Mouse (Mus musculus) v-Abl transformed pro-B cells (cell line): ENCODE measurements around the gene Hist1h2ae.

Experiments
- in situ Hi-C, 2 experiments: fragments of 400-800 bp; cut with MboI; formaldehyde crosslinking; loops; one replicate each; pipeline ENCODE4 v1.15.1; 2025; ENCODE audit not compliant: unreplicated experiment in 2 of 2

Hist1h2ae gene

DNA sequence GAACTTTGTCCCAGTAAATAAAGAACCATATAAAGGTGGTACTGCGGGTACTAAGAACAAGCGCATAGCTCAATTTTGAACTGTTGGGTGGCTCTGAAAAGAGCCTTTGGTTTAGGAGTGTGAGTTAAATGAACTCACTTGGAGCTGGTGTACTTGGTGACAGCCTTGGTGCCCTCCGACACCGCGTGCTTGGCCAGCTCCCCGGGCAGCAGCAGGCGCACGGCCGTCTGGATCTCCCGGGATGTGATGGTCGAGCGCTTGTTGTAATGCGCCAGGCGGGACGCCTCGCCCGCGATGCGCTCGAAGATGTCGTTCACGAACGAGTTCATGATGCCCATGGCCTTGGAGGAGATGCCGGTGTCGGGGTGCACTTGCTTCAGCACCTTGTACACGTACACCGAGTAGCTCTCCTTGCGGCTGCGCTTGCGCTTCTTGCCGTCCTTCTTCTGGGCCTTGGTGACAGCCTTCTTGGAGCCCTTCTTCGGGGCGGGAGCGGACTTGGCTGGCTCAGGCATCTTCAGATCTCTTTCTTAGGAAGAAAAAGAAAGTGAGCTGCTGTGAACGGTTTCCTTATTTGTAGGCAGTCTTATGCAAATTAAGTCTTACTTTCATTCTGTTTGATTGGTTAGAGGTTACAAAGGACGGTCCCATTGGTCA, 14.6 kb upstream of the Hist1h2ae start:
- in situ Hi-C loops: loop anchor here (5.0 to 25.0 kb wide), 5 partner anchors 37 to 1798 kb away; partner anchors contain the start of genes Hist1h1b (in 1 of the 2), Hist1h1e (in 1 of the 2), Hist1h2af (in 1 of the 2) and Hist1h2an (in 1 of the 2)

DNA sequence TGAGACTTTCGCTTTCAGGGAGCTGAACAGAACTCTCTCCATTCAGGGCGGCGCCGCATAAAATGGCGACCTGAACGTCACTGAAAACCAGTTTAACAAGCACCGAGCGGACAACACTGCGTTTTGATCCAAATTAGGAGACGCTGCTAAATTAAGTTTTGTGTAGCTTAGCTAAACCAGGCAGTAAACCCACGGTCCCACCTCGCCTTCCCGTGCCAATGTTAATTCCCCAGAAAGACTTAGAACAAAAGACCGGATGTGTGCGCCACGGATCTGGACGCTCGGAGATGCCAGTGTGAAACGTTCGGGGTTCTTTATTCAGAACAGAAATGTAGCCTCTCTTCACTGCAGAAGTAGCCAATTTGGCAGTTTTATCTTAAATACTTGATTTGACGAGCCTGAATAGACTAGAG, 14.0 kb upstream of the Hist1h2ae start:
- in situ Hi-C loops: loop anchor here (5.0 to 25.0 kb wide), 5 partner anchors 37 to 1798 kb away; partner anchors contain the start of genes Hist1h1b (in 1 of the 2), Hist1h1e (in 1 of the 2), Hist1h2af (in 1 of the 2) and Hist1h2an (in 1 of the 2)

DNA sequence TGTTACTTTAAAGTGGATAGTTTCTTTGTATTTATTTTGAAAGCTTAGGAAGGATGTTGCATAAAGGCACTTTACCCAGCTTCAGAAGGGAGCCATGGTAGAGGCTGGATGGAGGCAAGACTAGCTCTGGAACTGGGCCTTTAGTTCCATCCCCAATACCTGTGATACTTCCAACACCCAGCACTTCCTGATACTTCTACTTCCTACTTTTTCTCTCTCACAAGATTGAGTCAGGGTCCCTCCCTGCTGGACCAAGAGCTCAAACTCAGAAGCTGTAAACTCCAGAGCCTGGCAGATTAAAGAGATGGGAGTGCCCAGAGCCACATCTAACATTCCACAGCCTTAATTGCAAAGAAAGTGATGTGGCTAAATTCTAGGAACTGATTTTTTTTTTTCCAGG, 13.3 kb upstream of the Hist1h2ae start:
- in situ Hi-C loops: loop anchor here (25.0 kb wide), 2 partner anchors 328 to 1797 kb away; partner anchors contain the start of genes Hist1h1b (in 1 of the 2), Hist1h2an (in 1 of the 2), Hist1h2bp (in 1 of the 2) and Hist1h3i (in 1 of the 2)

DNA sequence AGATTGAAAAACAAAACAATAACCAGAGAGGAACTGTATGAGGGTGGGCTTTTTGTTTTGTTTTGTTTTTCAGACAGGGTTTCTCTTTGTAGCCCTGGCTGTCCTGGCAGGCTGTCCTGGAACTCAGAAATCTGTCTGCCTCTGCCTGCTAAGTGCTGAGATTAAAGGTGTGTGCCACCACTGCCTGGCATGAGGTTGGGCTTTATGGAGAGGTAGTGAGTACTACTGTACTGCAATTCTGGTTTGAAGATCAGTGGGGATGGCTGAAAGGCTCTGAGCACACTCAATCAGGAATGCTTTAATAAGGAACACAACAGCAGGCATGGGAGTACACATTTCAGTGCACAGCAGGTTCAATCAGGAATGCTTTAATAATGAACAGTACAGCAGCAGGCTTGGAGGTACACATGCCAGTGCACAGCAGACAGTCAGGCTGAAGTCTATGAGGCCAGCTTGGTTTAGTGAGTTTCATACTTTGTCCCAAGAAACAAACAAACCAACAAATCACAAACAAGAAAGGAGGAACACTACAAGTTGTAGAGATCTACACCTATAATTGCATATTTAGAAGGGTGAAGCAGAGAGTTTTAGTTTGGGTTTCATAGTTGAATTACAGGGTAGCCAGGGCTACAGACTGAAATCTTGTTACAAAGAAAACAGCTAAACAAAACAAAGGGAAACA, 12.5 kb upstream of the Hist1h2ae start:
- in situ Hi-C loops: loop anchor here (25.0 kb wide), 2 partner anchors 329 to 1796 kb away; partner anchors contain the start of genes Hist1h1b (in 1 of the 2), Hist1h2an (in 1 of the 2), Hist1h2bp (in 1 of the 2) and Hist1h3i (in 1 of the 2)

DNA sequence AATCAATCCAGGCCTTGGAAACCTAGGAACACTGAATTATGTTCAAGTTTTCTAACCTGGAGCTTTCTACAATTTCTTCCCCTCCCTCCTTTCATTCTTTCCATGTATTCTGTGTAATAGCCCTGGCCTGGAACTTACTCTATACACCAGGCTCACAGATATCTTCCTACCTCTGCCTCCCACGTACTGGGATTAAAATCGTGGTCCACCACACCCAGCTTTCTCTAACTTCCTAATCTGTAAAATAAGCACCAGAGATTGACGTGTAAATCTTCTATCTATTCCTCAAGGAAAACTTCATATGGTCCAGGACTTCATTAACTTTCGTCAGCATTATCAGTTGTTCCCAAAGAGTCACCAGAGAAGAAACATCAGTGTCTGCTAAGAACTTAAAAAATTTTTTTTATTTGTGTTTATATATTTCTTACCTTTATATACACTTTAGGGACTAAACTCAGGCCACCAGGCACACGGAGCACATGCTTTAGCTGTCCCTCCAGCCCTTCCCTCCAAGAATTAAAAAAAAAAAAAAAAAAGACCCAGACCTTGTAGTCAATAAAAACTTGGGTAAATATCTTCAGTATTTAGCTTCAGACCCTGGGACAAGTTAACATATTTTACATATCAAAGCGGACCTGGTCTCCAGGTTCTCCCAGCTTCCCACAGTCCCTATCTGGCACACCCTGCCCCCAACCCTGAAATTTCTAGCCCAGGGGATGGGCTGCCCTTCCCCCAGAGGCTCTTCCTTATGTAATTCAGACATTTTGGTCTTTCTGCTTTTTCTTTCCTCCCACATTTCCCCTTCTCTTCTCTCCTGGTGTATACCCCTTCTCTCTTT, 11.4 kb upstream of the Hist1h2ae start:
- in situ Hi-C loops: loop anchor here (25.0 kb wide), 2 partner anchors 330 to 1795 kb away; partner anchors contain the start of genes Hist1h1b (in 1 of the 2), Hist1h2an (in 1 of the 2), Hist1h2bp (in 1 of the 2) and Hist1h3i (in 1 of the 2)

DNA sequence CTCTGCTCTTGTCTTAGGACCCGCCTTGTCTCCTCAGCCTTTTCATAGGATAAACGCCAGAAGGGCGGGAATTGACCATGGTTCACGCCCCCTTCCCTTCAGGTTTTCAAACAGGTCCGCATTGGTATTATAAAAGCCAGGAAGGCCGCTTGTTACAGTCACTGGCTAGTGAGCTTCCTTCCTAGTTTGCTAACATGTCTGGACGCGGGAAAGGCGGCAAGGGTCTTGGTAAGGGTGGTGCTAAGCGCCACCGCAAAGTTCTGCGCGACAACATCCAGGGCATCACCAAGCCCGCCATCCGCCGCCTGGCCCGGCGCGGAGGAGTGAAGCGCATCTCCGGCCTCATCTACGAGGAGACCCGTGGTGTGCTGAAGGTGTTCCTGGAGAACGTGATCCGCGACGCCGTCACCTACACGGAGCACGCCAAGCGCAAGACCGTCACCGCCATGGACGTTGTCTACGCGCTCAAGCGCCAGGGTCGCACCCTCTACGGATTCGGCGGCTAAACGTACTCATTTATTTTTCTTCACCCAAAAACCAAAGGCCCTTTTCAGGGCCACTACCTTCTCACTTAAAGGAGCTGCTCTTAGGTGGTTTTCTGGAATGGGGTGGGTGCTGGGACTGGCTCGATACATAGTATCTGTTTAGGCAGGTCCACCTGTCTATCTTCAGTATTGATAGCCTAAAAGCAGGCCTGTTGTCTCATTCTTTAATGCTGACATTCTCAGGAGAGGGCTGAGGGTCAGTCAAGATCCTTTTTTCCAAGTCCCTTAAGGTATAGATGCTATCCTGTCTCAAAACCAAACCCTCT, 10.6 kb upstream of the Hist1h2ae start, which contains the start of gene Hist1h4d:
TSS of gene Hist1h4d (plus strand) at position 191 of the 811 bp plus-strand sequence.
- in situ Hi-C loops: loop anchor here (25.0 kb wide), 2 partner anchors 331 to 1794 kb away; partner anchors contain the start of genes Hist1h1b (in 1 of the 2), Hist1h2an (in 1 of the 2), Hist1h2bp (in 1 of the 2) and Hist1h3i (in 1 of the 2)

GRCm38 (mm10) chr13:23577835-23578234, 6.8 kb upstream of the Hist1h2ae start:
- in situ Hi-C loops: loop anchor here (25.0 kb wide), 2 partner anchors 334 to 1791 kb away; partner anchors contain the start of genes Hist1h1b (in 1 of the 2), Hist1h2an (in 1 of the 2), Hist1h2bp (in 1 of the 2) and Hist1h3i (in 1 of the 2)

DNA sequence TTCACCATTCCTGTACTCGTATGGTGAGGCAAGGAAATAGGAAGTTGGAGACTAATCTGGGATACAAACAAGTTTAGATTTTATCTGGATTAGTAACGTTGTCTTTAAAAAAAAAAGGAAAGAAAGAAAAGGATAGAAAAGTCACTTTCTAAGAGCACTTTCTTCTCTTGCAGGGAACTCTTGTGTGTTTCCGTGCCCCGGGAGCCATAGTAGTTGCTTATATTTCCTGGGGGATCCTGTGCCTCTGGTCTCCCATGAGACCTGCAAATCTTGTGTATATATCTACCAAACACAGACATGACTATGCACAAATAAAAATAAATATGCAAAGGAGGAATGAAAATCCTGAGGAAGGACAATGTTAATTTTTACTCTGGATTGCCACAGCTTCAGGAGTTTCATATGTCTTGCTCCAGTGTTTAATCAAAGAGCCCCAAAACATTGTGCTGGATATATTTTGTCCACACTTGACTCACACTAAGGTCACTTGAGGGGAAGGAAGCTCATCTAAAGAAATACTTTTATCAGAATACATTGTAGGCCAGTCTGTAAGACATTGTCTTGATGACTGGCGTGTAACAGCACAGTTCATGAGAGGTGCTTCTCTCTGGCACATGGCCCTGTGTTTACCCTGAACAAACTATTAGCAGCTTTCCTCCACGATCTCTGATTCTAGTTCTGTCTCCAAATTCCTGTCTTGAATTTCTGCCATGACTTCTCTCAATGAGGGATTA, 6.1 kb upstream of the Hist1h2ae start:
- in situ Hi-C loops: loop anchor here (25.0 kb wide), 2 partner anchors 335 to 1790 kb away; partner anchors contain the start of genes Hist1h1b (in 1 of the 2), Hist1h2an (in 1 of the 2), Hist1h2bp (in 1 of the 2) and Hist1h3i (in 1 of the 2)

DNA sequence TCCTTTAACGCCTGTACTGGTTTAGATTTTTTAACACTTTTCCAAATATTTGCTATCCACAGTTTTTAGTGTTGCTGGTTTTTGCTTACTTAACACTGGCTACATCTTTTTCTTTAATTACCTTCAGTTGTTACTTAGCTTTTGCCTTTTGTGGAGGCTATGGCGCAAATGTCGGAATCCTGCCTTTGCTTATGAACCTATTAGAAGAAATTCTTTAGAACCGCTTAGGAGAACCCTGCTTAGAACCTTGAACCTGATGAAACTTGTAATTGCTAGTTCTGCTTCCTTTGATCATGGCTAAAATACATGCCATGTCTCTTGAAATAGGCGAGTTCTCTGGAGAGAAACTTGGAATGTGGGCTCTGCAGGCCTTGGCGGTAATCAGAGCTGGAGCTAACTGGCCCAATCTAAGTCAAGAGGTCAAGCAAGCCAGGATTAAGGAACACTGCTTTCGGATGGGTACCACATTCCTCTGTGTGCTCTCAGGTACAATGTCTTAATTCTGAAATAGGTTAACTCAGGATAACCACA, 5.4 kb upstream of the Hist1h2ae start:
- in situ Hi-C loops: loop anchor here (25.0 kb wide), 2 partner anchors 336 to 1789 kb away; partner anchors contain the start of genes Hist1h1b (in 1 of the 2), Hist1h2an (in 1 of the 2), Hist1h2bp (in 1 of the 2) and Hist1h3i (in 1 of the 2)

- in situ Hi-C loops: loop anchor here (25.0 kb wide), 2 partner anchors 336 to 1789 kb away; partner anchors contain the start of genes Hist1h1b (in 1 of the 2), Hist1h2an (in 1 of the 2), Hist1h2bp (in 1 of the 2) and Hist1h3i (in 1 of the 2)
Measured at GRCm38 (mm10) chr13:23575864-23576313, 4.9 kb upstream of the Hist1h2ae start.

DNA sequence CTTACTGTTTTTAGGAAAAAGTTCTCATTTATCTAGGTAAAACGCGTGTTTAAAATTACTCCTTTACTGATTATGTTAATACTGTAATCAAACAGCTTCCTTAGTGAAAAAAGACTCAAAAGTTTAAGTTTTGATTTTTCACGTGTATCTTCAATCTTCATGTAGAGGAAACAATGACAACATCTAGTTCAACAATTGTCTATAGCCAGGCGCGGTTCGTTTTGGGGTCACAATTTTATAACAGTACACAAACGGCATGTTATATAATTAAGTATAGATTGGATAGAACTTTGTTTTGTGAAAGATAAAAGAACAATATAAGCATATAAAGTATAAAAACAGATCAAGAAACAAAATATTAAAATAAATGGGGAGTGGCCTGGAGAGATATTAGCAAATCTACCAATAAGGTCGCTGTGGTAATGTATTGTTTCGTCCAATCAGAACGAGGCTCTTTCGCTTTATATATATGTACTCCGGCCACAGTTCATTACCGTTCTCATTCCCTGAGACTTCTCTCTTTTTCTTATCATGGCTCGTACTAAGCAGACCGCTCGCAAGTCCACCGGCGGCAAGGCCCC, 4.3 kb upstream of the Hist1h2ae start, which contains the start of gene Hist1h3d:
TSS of gene Hist1h3d (plus strand) at position 493 of the 581 bp plus-strand sequence.
- in situ Hi-C loops: loop anchor here (25.0 kb wide), 2 partner anchors 337 to 1788 kb away; partner anchors contain the start of genes Hist1h1b (in 1 of the 2), Hist1h2an (in 1 of the 2), Hist1h2bp (in 1 of the 2) and Hist1h3i (in 1 of the 2)

DNA sequence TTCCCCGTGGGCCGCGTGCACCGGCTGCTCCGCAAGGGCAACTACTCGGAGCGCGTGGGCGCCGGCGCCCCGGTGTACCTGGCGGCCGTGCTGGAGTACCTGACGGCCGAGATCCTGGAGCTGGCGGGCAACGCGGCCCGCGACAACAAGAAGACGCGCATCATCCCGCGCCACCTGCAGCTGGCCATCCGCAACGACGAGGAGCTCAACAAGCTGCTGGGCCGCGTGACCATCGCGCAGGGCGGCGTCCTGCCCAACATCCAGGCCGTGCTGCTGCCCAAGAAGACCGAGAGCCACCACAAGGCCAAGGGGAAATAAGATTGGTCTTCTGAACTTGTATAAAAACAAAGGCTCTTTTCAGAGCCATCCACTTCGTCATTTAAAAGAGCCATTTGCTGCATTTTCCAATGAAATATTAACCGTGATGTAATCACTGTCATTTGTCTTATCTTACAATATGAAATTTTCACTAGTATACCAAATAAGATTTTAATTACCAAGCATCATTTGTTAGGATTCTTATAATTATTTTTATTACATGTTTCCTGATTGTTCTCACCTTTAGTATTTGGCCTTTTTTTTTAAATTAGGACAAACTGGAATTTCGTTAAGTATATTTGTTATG, 3.6 kb upstream of the Hist1h2ae start:
- in situ Hi-C loops: loop anchor here (25.0 kb wide), 3 partner anchors 338 to 1787 kb away; partner anchors contain the start of genes Hist1h1b (in 1 of the 2), Hist1h2an (in 1 of the 2), Hist1h2bp (in 1 of the 2) and Hist1h3i (in 1 of the 2)

- in situ Hi-C loops: loop anchor here in 1 of 2 experiments (25.0 kb wide), 1 partner anchor 838 kb away; no protein-coding TSS in a partner anchor
Measured at GRCm38 (mm10) chr13:23573898-23574524, 3.0 kb upstream of the Hist1h2ae start, which contains the start of the genes Hist1h2bf and Hist1h2ad. Hist1h2bf (minus strand) TSS chr13:23574196. Hist1h2ad (plus strand) TSS chr13:23574381.

DNA sequence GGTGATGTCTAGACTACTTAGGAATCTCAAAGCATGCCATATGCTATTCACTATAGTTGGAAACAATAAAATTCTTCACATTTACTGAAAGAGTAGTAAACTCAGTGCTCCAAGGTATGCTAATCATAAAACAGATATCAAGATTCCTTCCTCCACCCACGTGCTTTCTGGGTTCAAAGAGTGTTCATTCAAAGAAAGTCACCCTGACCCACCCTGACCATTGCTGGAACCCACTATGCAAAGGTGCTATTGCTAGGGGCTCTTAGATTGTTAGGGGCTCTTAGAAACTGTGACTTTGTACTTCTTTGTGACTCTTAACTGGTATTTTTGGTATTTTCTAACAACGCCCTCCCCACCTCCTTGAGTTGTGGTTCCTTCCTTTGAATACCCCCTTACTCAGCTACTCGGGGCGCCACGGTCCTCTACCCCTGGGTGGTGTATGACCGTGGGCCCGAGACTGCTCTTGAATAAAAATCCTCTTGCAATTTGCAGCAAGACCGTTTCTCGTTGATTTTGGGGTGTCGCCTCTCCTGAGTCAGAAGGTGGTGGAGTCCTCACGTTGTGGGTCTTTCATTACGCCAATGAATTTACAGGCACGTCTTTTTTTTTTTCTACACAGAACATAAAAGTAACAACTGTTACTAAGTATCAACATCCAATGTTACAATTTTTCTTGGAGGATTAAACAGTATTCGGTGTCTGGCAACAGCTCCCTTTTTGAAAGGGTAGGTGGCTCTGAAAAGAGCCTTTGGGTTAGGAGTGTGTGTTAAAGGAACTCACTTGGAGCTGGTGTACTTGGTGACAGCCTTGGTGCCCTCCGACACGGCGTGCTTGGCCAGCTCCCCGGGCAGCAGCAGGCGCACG, 2.2 kb upstream of the Hist1h2ae start:
- in situ Hi-C loops: loop anchor here in 1 of 2 experiments (25.0 kb wide), 1 partner anchor 839 kb away; no protein-coding TSS in a partner anchor
